Mouse (Mus musculus) adrenal gland, postnatal 14 days (tissue): ENCODE measurements around the gene Spen. TPM values are rescaled to one million over a fixed set of nuclear protein-coding genes. Genes with fewer than 3 reads are reported as not detected.

Source experiments
- DNase-seq: peaks from one replicate; pipeline ENCODE4 v3.0.0; 2021; ENCODE audit warnings: mixed read lengths
- total RNA-seq: library from RNA; stranded (reverse); gene quantifications from 2 replicates; pipeline ENCODE4 v1.2.3, GENCODE M21; 2021

Gene Spen
- total RNA-seq, 1 experiment from 2014 or later: 50.2 TPM

GRCm38 (mm10) chr4:141445328-141445720, 93.1 kb downstream of the Spen start:
- DNase-seq: no peak

DNA sequence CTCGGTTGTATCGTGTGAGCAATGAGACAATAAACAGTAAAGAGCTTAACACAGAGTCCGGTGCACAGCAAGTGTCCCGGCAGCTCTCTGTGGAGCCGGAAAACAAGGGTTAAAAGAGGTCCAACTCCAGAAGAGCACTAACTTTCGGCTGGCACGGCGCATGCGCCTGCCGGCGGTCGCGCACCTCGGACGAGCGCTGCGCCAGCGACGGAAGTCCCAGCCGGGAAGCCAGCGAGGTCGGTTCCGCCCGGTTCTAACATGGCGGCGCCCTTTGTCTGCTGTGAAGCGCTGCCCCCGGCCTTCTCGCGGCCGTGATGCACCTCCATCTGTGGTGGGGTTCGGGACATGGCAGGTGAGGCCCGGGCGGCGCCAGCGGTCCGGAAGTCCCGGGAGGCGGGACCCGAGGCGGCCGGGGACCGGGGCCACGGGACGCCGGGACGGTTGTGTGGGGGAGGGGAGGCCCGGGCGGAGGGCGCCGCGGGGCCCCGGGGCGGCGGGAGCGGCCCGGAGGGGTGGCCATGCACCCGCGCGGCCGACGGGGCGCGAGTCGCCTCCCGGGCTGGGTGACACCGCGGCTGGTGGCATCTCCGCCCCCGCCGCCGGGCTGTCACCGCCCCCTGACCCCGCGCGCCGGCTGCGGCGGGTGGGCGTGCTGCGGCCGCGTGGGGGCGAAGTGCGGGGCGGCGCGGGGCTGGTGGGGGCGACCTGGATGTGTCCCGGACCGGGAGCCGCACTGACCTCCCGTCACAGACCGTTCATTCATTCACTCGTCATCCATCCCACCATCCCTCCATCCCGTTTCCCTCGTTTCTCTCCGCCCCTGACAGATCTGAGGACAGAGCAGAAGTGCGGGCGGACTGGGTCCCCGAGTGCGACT, 93.7 kb downstream of the Spen start, which contains the start of gene Zbtb17:
Gene Zbtb17 (plus strand): TSS at position 204 of the 877 bp plus-strand sequence.
- peak; percentile 94 for DNase-seq

DNA sequence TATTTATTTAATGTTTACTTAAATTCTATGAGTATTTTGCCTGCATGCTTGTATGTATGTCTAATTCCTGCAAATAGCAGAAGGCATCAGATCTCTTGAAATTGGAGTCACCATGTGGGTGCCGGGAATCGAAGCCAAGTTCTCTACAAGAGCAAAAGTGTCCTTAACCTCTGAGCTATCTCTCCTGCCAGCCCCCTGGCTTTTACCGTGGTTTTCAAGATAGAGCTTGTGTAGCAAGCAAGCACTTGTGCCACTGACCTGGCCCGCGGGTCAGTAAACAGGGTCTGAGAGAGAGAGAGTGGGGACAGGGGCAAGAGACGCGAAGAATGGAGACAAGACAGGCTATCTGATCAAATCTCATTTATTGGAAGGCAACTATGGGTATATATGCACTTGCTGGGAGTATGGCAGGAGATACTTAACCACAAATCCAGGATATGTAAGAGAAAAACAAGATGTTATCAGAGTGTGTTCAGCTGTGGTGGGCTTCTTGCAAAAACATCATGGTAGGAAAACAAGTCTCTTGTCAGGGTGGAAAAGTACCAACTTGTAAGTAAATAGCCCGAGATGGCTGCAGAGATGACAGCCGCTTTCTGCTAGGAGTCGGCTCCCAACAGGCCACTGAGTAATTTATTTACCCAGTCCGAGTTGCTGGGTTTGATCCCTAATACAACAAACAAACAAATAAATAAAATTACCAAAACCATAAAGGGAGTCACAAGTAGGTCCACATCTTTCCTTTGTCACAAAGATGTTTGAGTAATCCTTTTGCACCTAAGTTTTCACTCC, 94.6 kb downstream of the Spen start:
- peak; percentile 8 for DNase-seq

DNA sequence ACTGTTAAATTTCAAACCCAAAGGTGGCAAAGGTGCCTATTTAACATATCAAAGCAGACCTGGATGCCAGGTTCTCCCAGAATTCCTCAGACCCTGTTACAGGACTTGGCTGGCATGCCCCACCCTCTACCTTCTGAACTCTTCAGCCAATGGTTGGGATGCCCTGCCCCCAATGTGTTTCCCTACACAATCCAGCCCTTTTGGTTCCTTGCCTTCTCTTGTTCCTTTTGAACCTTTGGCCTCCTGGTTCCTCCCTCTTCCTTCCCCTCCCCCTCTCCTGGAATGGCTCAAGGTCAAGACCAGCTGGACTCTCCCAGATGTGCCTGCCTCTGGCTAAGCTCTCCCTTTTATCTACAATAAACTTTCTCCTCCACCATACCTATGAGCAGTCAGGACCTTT, 97.5 kb downstream of the Spen start:
- DNase-seq: peak; percentile 15

GRCm38 (mm10) chr4:141439083-141439803, 99.2 kb downstream of the Spen start:
- DNase-seq: no peak

DNA sequence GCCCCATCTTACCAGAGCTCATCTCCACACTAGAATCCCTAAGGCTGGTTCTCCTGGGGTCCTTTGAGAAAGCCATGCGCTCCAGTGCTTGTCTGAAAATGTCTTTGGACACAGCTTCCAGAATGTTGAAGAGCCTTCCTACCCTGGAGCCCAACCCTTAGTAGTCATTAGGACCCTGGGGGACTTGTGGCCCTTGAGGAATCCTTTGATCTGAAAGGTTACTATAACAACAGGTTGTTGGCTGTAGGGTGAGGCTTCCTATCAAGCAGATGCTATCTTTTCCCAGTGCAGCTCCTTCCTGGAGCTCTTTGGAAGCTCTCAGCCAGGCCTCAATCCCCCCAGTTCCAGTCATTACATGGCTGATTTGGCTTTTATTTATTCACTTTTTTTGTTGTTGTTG, 102.4 kb downstream of the Spen start, which contains the start of gene Srarp:
Gene Srarp (minus strand): TSS at position 132 of the 400 bp plus-strand sequence.
- DNase-seq: no peak

DNA sequence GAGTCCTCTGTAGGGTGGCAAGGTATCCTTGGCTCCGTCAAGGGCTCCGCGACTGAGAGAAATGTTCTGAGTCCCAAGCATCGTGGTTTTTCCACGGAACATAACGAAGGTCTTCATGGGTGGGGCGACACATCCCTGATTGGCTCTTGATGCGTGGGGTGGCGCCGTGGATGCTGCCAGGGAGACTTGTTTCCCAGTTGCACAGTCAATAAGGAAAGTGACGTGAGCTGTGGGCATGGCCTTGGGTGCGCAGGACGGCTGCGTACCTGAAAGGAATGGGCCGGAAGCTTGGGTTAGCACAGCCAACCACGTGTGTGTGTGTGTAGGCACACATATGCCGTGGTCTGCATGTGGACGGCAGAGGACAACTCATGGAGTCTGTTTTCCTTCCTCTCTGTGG, 105.2 kb downstream of the Spen start:
- no peak for DNase-seq

GRCm38 (mm10) chr4:141432666-141433065, 105.7 kb downstream of the Spen start:
- peak; percentile 41 for DNase-seq

- DNase-seq: peak; percentile 86
Measured at GRCm38 (mm10) chr4:141430997-141431396, 107.4 kb downstream of the Spen start.

DNA sequence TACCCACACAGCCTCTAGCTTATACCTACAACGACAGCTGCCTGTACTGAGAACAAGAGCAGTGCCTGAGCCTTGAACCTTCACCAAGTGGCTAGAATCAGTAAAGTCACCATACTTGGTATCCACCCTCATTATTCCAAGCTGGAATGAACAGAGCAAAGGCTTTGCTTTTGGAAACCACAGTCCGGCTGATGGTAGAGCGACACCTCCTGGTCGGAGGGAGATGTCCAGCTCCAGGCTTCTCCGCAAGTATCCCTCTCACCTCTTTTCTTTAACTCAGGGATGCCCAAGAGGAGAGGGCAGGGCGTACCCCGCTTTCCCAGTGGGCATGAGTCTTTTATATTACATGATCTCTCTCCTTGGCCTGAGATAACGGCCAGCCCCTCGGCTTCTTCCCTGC, 108.5 kb downstream of the Spen start:
- DNase-seq: peak; percentile 77

DNA sequence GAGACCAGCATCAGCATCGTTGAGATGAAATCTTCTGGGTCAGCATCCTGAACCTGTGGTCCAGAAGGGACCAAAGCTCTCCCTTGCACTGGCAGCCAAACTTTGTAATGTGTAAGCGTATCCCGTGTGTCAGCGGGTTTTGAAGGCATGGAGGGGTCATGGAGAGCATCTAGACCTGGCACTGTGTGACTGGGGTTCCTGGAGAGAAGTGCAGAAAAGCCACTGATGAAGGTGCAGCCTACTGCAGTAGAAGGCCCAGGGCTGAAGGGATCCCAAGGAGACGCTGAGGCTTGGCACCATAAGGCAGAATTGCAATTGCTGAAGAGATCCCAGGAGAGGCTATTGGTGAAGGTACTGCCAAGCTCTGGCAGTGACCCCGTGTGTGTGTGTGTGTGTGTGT, 109.0 kb downstream of the Spen start:
- DNase-seq: peak; percentile 39

- no peak for DNase-seq
Measured at GRCm38 (mm10) chr4:141427921-141428320, 110.5 kb downstream of the Spen start.

- DNase-seq: no peak
Measured at GRCm38 (mm10) chr4:141426796-141427745, 111.3 kb downstream of the Spen start.

GRCm38 (mm10) chr4:141425484-141426479, 112.6 kb downstream of the Spen start:
- peak; percentile 63 for DNase-seq

GRCm38 (mm10) chr4:141423691-141424431, 114.5 kb downstream of the Spen start:
- no peak for DNase-seq

GRCm38 (mm10) chr4:141423288-141423687, 115.1 kb downstream of the Spen start:
- no peak for DNase-seq

DNA sequence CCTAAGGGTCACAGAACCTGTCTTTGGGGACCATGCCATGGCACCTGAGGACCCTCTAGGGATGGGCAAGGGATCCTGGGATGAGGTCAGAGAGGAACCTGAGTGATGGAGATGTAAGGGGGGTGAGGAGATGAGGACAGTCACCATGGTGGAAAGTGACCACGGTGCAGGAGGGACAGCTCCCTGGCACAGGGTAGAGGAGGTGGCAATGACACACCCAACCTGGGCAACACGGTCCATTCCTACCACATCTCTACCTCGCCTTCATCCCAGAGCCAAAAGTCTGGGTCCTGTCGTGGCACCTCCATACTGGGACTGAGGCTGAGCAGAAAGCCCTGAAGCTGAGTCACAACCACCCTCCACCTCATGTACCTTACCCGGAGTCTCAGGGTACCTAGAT, 115.6 kb downstream of the Spen start:
- DNase-seq: no peak

DNA sequence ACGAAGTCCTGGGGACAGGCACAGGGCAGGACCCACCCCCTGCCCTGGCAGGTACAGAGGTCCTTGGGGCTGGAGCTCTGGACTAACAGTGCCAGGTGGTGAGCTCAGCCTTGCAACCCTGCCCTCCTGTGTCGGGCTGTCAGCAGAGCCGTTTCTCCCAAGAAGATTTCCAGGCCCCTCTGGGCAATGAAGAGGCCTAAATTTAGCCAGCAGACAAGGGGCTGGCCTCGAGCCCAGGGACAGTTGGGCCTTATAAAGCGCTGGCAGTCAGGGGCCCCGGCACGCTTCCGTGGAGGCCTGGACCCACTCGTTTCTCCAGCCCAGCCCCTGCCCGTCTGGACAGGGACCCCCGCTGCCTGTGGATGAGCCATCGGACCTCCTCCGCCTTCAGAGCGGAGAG, 117.0 kb downstream of the Spen start:
- DNase-seq: peak; percentile 61

DNA sequence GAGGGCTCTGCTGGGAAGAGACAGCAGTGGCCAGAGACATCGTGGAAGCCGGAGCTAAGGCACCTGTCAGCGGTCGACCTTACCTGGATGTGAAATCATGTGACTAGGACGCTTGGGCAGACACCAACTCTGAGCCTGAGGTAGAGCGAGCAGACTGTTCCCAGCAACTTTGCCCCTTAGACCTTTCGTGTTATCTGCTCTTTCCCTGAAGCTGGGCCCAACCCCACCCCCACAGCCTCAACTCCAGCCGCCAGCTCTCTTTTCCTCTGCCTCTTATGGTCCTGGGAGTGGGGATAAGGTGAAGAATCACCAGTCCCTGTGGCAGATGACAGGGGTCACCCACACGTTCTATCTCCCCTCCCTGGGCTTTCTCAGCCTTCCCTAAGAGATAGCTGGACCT, 117.5 kb downstream of the Spen start:
- DNase-seq: no peak
